Mouse (Mus musculus): ENCODE results near the gene Bod1. TPM values are rescaled to one million over a fixed set of nuclear protein-coding genes. Genes with fewer than 3 reads are reported as not detected.

Bod1 gene
- polyA plus RNA-seq, 1 experiment from 2014 or later, result 40.4 TPM

DNA sequence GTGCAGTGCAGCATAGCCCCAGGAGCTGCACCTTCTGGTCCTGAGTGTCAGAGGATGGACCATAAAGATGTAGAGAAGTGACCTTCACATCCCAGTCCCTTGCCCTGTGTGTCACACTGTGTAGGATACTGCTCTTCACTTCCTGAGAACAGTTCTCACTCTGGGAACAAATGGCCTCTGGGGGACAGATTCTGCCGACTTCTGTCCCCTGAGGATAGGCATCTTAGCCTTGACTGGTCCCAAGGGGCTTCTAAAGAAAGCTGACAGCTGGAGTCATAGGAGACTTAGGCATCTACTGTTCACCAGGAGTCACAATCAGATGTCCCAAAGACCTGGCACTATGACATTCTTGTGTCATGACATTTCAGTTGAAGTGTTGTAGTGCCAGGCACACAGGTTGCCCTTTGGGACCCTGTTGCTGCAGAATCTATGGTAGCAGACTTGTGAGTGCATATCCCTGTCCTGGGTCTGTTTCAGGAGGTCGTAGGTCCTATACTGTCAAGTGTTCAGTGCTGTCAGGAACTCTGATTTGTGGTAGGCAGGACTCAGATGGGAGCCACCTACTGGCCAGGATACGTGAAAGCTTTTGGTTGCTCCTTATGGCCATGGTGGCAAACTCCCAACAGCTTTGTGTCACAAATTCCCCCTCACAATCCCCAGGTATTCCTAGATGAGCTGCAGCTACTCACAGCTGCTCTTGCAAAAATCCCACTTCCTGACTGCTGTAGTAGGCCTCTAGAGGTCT, 30.4 kb downstream of the Bod1 start:
- H3K4me1 ChIP-seq (replicated peaks; ENCODE audit: control insufficient read depth, insufficient read depth, low read length), result no peaks in the 10 kb centered on the region
- H3K27ac ChIP-seq (ENCODE audit: low read depth, low read length), result no peak overlapping the region
- no peaks in the 10 kb centered on the region for H3K27me3 ChIP-seq (replicated peaks; ENCODE audit: control insufficient read depth, insufficient read depth, low read length)
- no peak overlapping the region for H3K9ac ChIP-seq (ENCODE audit: low read depth, low read length)
- no peaks in the 10 kb centered on the region for H3K36me3 ChIP-seq (ENCODE audit: control insufficient read depth, insufficient read depth)
- no peak overlapping the region for H3K4me3 ChIP-seq (ENCODE audit: low read depth, low read length)
- no peak overlapping the region for H3K4me2 ChIP-seq (replicated peaks; ENCODE audit: low read depth)
- no peaks in the 10 kb centered on the region for H3K9me3 ChIP-seq (ENCODE audit: control insufficient read depth)
- peak; percentile 49 for TF ChIP-seq CTCF (IDR thresholded peaks at IDR 0.05; ENCODE audit: low read depth)
- ATAC-seq, result no peak
- 42% methylated on average over 3 of the region's 3 CpGs for WGBS

DNA sequence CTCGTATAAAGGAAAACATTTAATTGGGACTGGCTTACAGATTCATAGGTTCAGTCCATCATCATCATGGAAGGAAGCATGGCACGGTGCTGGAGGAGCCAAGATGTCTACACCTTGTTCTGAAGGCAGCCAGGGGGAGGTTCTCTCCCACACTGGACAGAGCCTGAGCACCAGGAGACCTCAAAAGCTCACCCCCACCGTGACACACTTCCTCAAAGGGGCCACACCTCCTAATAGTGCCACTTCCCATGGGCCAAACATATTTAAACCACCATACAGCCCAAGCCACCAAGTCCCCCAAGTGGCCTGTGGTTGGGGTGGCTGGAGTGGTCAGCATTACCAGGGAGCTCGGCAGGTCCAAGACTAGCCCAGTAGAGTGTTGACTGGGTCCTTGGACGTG, 31.5 kb downstream of the Bod1 start:
- WGBS, result 70% methylated on average over 5 of the region's 5 CpGs

DNA sequence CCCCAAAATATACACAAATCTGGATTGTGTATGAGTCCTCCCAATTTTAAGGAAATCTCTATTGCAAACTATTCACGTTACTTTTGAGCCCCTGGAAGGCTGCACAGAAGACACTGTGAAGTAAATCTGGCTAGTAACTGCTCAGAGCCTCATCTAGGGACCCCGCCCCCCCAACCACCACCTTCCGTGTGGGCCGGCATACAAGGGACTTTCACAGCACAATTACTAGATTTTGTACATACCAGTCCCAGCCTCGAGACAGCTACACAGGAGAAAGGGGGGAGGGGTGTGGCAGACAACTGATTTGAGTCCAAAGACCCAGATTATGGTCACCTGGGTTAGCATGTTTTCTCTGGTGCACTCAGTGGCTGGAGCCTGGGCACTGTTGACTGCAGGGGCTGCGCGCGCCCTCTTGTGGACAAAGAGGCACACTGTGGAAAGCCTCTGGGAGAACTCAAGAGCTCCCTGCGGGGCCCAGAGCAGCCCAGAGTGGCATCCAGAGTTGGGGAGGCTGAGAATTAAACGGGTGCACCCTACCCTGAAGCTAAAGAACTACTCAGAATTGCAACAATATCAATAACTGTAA, 33.8 kb downstream of the Bod1 start:
- Histone ChIP-seq H3K9ac (ENCODE audit: low read depth, low read length) (no peak overlapping the region), H3K4me2 (replicated peaks; ENCODE audit: low read depth) (no peak overlapping the region), H3K4me3 (ENCODE audit: low read depth, low read length) (no peak overlapping the region), H3K27me3 (replicated peaks; ENCODE audit: control insufficient read depth, insufficient read depth, low read length) (no peaks in the 10 kb centered on the region), H3K4me1 (replicated peaks; ENCODE audit: control insufficient read depth, insufficient read depth, low read length) (no peaks in the 10 kb centered on the region), H3K27ac (ENCODE audit: low read depth, low read length) (no peak overlapping the region), H3K36me3 (ENCODE audit: control insufficient read depth, insufficient read depth) (no peaks in the 10 kb centered on the region), H3K9me3 (ENCODE audit: control insufficient read depth) (no peaks in the 10 kb centered on the region)
- no peak for ATAC-seq
- TF ChIP-seq CTCF (IDR thresholded peaks at IDR 0.05; ENCODE audit: low read depth), result peak; percentile 95
- 27% methylated on average over 10 of the region's 10 CpGs for WGBS

More for the DNA sequence above, 31.5 kb downstream of the Bod1 start:
- no peaks in the 10 kb centered on the region for H3K36me3 ChIP-seq (ENCODE audit: control insufficient read depth, insufficient read depth)
- no peak overlapping the region for H3K4me3 ChIP-seq (ENCODE audit: low read depth, low read length)
- no peaks in the 10 kb centered on the region for H3K9me3 ChIP-seq (ENCODE audit: control insufficient read depth)
- ATAC-seq, result no peak
- no peak overlapping the region for H3K4me2 ChIP-seq (replicated peaks; ENCODE audit: low read depth)
- no peak for TF ChIP-seq CTCF (IDR thresholded peaks at IDR 0.05; ENCODE audit: low read depth)
- no peaks in the 10 kb centered on the region for H3K4me1 ChIP-seq (replicated peaks; ENCODE audit: control insufficient read depth, insufficient read depth, low read length)
- no peak overlapping the region for H3K27ac ChIP-seq (ENCODE audit: low read depth, low read length)
- no peak overlapping the region for H3K9ac ChIP-seq (ENCODE audit: low read depth, low read length)
- H3K27me3 ChIP-seq (replicated peaks; ENCODE audit: control insufficient read depth, insufficient read depth, low read length), result no peaks in the 10 kb centered on the region

DNA sequence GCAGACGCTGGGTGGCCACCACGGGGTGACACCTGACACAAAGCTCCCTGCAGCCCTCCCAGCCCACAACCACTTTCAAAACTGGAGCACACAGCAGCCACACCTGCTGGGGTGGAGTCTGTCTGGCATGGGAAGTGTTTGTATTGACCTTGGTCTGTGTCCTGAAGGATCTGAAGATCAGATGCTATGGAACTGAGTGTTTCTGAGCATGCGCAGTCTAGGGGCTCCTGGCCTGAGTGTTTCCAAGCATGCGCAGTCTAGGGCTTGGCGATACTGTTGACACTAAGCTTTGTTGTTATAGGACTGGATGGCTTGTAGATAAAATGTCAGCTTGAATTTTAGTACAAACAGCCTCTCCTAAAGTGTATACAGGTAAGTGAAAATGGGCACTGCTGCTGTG, 43.0 kb downstream of the Bod1 start:
- TF ChIP-seq CTCF (IDR thresholded peaks at IDR 0.05; ENCODE audit: low read depth), result no peak
- H3K4me2 ChIP-seq (replicated peaks; ENCODE audit: low read depth), result no peak overlapping the region
- no peak overlapping the region for H3K9ac ChIP-seq (ENCODE audit: low read depth, low read length)
- H3K27ac ChIP-seq (ENCODE audit: low read depth, low read length), result no peak overlapping the region
- WGBS, result 81% methylated on average over 5 of the region's 5 CpGs
- no peaks in the 10 kb centered on the region for H3K27me3 ChIP-seq (replicated peaks; ENCODE audit: control insufficient read depth, insufficient read depth, low read length)
- no peaks in the 10 kb centered on the region for H3K9me3 ChIP-seq (ENCODE audit: control insufficient read depth)
- no peak overlapping the region for H3K4me3 ChIP-seq (ENCODE audit: low read depth, low read length)
- no peaks in the 10 kb centered on the region for H3K4me1 ChIP-seq (replicated peaks; ENCODE audit: control insufficient read depth, insufficient read depth, low read length)
- no peak for ATAC-seq
- no peaks in the 10 kb centered on the region for H3K36me3 ChIP-seq (ENCODE audit: control insufficient read depth, insufficient read depth)

DNA sequence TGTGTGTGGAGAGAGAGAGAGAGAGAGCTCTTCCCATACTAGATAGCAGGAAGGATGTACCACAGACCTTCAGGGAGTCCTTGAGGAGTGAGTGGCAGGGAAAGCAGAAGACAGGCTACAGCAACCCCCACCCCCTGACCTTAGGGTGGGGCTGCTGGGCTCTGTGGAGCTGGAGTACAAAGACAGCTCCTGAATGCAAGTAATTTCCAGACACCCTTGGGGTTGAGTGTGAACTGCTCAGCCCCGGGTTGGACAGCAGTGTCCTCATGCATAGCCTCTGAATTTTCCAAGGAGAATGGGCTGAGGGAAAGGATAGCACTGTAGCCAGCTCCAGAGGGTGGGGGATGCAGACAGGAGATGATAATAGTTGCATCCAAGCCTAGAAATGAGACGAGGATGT, 50.9 kb downstream of the Bod1 start:
- ATAC-seq, result no peak
- no peak overlapping the region for H3K9ac ChIP-seq (ENCODE audit: low read depth, low read length)
- no peaks in the 10 kb centered on the region for H3K9me3 ChIP-seq (ENCODE audit: control insufficient read depth)
- no peak overlapping the region for H3K4me3 ChIP-seq (ENCODE audit: low read depth, low read length)
- TF ChIP-seq CTCF (IDR thresholded peaks at IDR 0.05; ENCODE audit: low read depth), result no peak
- H3K4me1 ChIP-seq (replicated peaks; ENCODE audit: control insufficient read depth, insufficient read depth, low read length), result no peaks in the 10 kb centered on the region
- H3K27me3 ChIP-seq (replicated peaks; ENCODE audit: control insufficient read depth, insufficient read depth, low read length), result no peaks in the 10 kb centered on the region
- H3K36me3 ChIP-seq (ENCODE audit: control insufficient read depth, insufficient read depth), result no peaks in the 10 kb centered on the region
- H3K4me2 ChIP-seq (replicated peaks; ENCODE audit: low read depth), result no peak overlapping the region
- no peak overlapping the region for H3K27ac ChIP-seq (ENCODE audit: low read depth, low read length)
- WGBS, result 53% methylated on average over 2 of the region's 2 CpGs

DNA sequence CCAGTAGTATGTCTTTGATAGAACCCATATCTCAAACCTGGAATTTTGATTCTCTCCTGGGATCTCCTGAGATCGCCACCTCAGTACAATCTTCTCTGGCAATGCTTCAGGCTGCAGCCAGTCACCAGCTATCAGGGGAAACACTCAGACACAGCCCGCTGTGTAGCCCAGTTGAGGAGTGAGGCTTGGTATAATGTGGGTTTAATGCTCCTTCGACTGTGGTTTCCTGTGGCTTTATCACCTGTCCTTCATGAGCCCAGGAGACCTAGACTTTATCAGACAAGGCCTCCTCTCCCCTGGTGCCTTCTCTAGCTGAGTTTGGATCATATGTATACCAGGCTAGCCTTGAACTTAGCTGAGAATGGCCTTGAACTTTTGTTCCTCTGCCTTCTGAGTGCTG, 53.9 kb downstream of the Bod1 start:
- Histone ChIP-seq H3K4me1 (replicated peaks; ENCODE audit: control insufficient read depth, insufficient read depth, low read length) (no peaks in the 10 kb centered on the region), H3K4me3 (ENCODE audit: low read depth, low read length) (no peak overlapping the region), H3K27me3 (replicated peaks; ENCODE audit: control insufficient read depth, insufficient read depth, low read length) (no peaks in the 10 kb centered on the region), H3K36me3 (ENCODE audit: control insufficient read depth, insufficient read depth) (no peaks in the 10 kb centered on the region), H3K27ac (ENCODE audit: low read depth, low read length) (no peak overlapping the region), H3K4me2 (replicated peaks; ENCODE audit: low read depth) (no peak overlapping the region), H3K9me3 (ENCODE audit: control insufficient read depth) (no peaks in the 10 kb centered on the region), H3K9ac (ENCODE audit: low read depth, low read length) (no peak overlapping the region)
- no peak for TF ChIP-seq CTCF (IDR thresholded peaks at IDR 0.05; ENCODE audit: low read depth)
- ATAC-seq, result no peak
- 80% methylated on average over 3 of the region's 3 CpGs for WGBS
